Mouse (Mus musculus) MEL (cell line): ENCODE measurements around the gene Vmn2r2. TPM values are rescaled to one million over a fixed set of nuclear protein-coding genes. Genes with fewer than 3 reads are reported as not detected.

Source experiments
- DNase-seq: peaks from one replicate; pipeline ENCODE4 v3.0.0; 2011; ENCODE audit warnings: low read depth, low spot score
- H3K27ac ChIP-seq: 2 replicates; pipeline ENCODE4 v1.5.1; 2012; ENCODE audit warnings: low read depth, mild to moderate bottlenecking, control low read depth, low read length, moderate library complexity; ENCODE audit not compliant: control insufficient read depth
- H3K27me3 ChIP-seq, 2 experiments: fragments of 150-350 bp in 1 of 2; sonication (generic) in 1 of 2; 2 replicates each; pipeline ENCODE4 v1.6.1; 2012; ENCODE audit warnings: low read length in 2 of 2, mild to moderate bottlenecking in 2 of 2, improper control_type of control experiment in 1 of 2, moderate library complexity in 1 of 2; ENCODE audit not compliant: insufficient read depth in 2 of 2, control insufficient read depth in 1 of 2
- H3K36me3 ChIP-seq, 2 experiments: 2 replicates each; pipeline ENCODE4 v1.6.1; 2012 to 2014; ENCODE audit warnings: low read length in 2 of 2, improper control_type of control experiment in 1 of 2, inconsistent platforms in 1 of 2, mild to moderate bottlenecking in 1 of 2; ENCODE audit not compliant: insufficient read depth in 2 of 2, control insufficient read depth in 1 of 2
- H3K4me1 ChIP-seq, 2 experiments: fragments of 150-350 bp in 1 of 2; sonication (generic) in 1 of 2; 2 replicates each; pipeline ENCODE4 v1.6.1; 2012; ENCODE audit warnings: low read length in 2 of 2, improper control_type of control experiment in 1 of 2, mild to moderate bottlenecking in 1 of 2; ENCODE audit not compliant: insufficient read depth in 2 of 2, control insufficient read depth in 1 of 2
- H3K4me3 ChIP-seq, 2 experiments: fragments of 150-350 bp in 1 of 2; sonication (generic) in 1 of 2; 2 replicates each; pipeline ENCODE4 v1.5.1; 2012; ENCODE audit warnings: low read depth in 2 of 2, low read length in 2 of 2, mild to moderate bottlenecking in 2 of 2, moderate library complexity in 2 of 2, control low read depth in 1 of 2, improper control_type of control experiment in 1 of 2; ENCODE audit not compliant: control insufficient read depth in 1 of 2, insufficient read depth in 1 of 2
- H3K79me2 ChIP-seq: 2 replicates; pipeline ENCODE4 v1.6.1; 2012; ENCODE audit warnings: mild to moderate bottlenecking, low read length, moderate library complexity; ENCODE audit not compliant: control insufficient read depth, poor library complexity, insufficient read depth
- H3K9ac ChIP-seq: 2 replicates; pipeline ENCODE4 v1.6.1; 2012; ENCODE audit warnings: low read depth, mild to moderate bottlenecking, control low read depth, low read length, moderate library complexity; ENCODE audit not compliant: control insufficient read depth, poor library complexity, severe bottlenecking
- H3K9me3 ChIP-seq: fragments of 150-350 bp; sonication (generic); replicated peaks from 2 replicates; pipeline ENCODE4 v1.6.1; 2012; ENCODE audit warnings: mild to moderate bottlenecking, low read length, improper control_type of control experiment, moderate library complexity; ENCODE audit not compliant: insufficient read depth
- BHLHE40 ChIP-seq: IDR thresholded peaks from 2 replicates; pipeline ENCODE4 v1.6.1; 2012; ENCODE audit warnings: low read depth, mild to moderate bottlenecking, inconsistent platforms, low read length, improper control_type of control experiment, borderline replicate concordance
- CHD1 ChIP-seq: IDR thresholded peaks from 2 replicates; pipeline ENCODE4 v1.6.1; 2012; ENCODE audit warnings: low read depth, mild to moderate bottlenecking, inconsistent platforms, low read length, improper control_type of control experiment
- CTCF ChIP-seq, 3 experiments: IDR thresholded peaks in 2 of 3; conservative IDR thresholded peaks in 1 of 3; 2 replicates each; pipeline ENCODE4 v1.5.1; 2011 to 2012; ENCODE audit warnings: low read length in 3 of 3, low read depth in 2 of 3, mild to moderate bottlenecking in 2 of 3, improper control_type of control experiment in 1 of 3, inconsistent platforms in 1 of 3, mixed read lengths in 1 of 3, moderate library complexity in 1 of 3; ENCODE audit not compliant: control insufficient read depth in 1 of 3, insufficient read depth in 1 of 3, poor library complexity in 1 of 3, severe bottlenecking in 1 of 3
- E2F4 ChIP-seq: IDR thresholded peaks from 2 replicates; pipeline ENCODE4 v1.6.1; 2011; ENCODE audit warnings: low read depth, low read length, improper control_type of control experiment, borderline replicate concordance
- ELF1 ChIP-seq: IDR thresholded peaks from 2 replicates; pipeline ENCODE4 v1.6.1; 2014; ENCODE audit warnings: low read depth, mild to moderate bottlenecking, inconsistent platforms, low read length, improper control_type of control experiment, moderate library complexity
- EP300 ChIP-seq, 2 experiments: IDR thresholded peaks; 2 replicates each; pipeline ENCODE4 v1.6.1; 2011; ENCODE audit warnings: improper control_type of control experiment in 2 of 2, low read length in 2 of 2, low read depth in 1 of 2, mild to moderate bottlenecking in 1 of 2
- ETS1 ChIP-seq: IDR thresholded peaks from 2 replicates; pipeline ENCODE4 v1.6.1; 2012; ENCODE audit warnings: low read depth, mild to moderate bottlenecking, inconsistent platforms, low read length, improper control_type of control experiment, moderate library complexity
- GABPA ChIP-seq: IDR thresholded peaks from 2 replicates; pipeline ENCODE4 v1.6.1; 2012; ENCODE audit warnings: low read depth, mild to moderate bottlenecking, inconsistent platforms, low read length, improper control_type of control experiment, moderate library complexity
- HCFC1 ChIP-seq: IDR thresholded peaks from 2 replicates; pipeline ENCODE4 v1.6.1; 2012; ENCODE audit warnings: low read depth, mild to moderate bottlenecking, inconsistent platforms, low read length, improper control_type of control experiment, moderate library complexity
- KAT2A ChIP-seq: conservative IDR thresholded peaks from 2 replicates; pipeline ENCODE4 v1.6.1; 2012; ENCODE audit warnings: low read depth, low read length, improper control_type of control experiment, inconsistent platforms
- MAFK ChIP-seq: IDR thresholded peaks from 2 replicates; pipeline ENCODE4 v1.6.1; 2011; ENCODE audit warnings: low read depth, mild to moderate bottlenecking, low read length, improper control_type of control experiment, borderline replicate concordance
- MYB ChIP-seq: IDR thresholded peaks from 2 replicates; pipeline ENCODE4 v1.6.1; 2011; ENCODE audit warnings: mild to moderate bottlenecking, low read depth, low read length, improper control_type of control experiment
- MYC ChIP-seq: IDR thresholded peaks from 2 replicates; pipeline ENCODE4 v1.6.1; 2011; ENCODE audit warnings: low read depth, mild to moderate bottlenecking, low read length, improper control_type of control experiment, moderate library complexity
- NELFE ChIP-seq: IDR thresholded peaks from 2 replicates; pipeline ENCODE4 v1.6.1; 2011; ENCODE audit warnings: low read depth, low read length, improper control_type of control experiment
- RAD21 ChIP-seq: IDR thresholded peaks from 2 replicates; pipeline ENCODE4 v1.6.1; 2011; ENCODE audit warnings: mild to moderate bottlenecking, low read depth, low read length, improper control_type of control experiment
- TAL1 ChIP-seq: IDR thresholded peaks from 2 replicates; pipeline ENCODE4 v1.6.1; 2012; ENCODE audit warnings: mild to moderate bottlenecking, inconsistent platforms, low read length, moderate library complexity, mixed read lengths
- USF2 ChIP-seq, 2 experiments: IDR thresholded peaks; 2 replicates each; pipeline ENCODE4 v1.6.1; 2011 to 2012; ENCODE audit warnings: improper control_type of control experiment in 2 of 2, low read length in 2 of 2, borderline replicate concordance in 1 of 2, inconsistent platforms in 1 of 2, low read depth in 1 of 2, mild to moderate bottlenecking in 1 of 2; ENCODE audit not compliant: insufficient read depth in 1 of 2
- ZMIZ1 ChIP-seq: IDR thresholded peaks from 2 replicates; pipeline ENCODE4 v1.6.1; 2012; ENCODE audit warnings: low read depth, mild to moderate bottlenecking, inconsistent platforms, low read length, improper control_type of control experiment, moderate library complexity
- polyA plus RNA-seq, 2 experiments: library from polyadenylated mRNA; stranded (reverse) in 1 of 2; unstranded in 1 of 2; fragments of >175 nt in 1 of 2; fragments of >200 nt in 1 of 2; gene quantifications; 2 replicates each; pipeline versions ENCODE4 v1.2.1 to v1.2.4; 2012; ENCODE audit warnings: low replicate concordance in 2 of 2, low read depth in 1 of 2; ENCODE audit not compliant: insufficient read length in 2 of 2, insufficient read depth in 1 of 2, missing spikeins in 1 of 2
- total RNA-seq: library from RNA; depleted of rRNA; stranded (reverse); fragments of 300-350 nt; gene quantifications from 2 replicates; pipeline ENCODE4 v1.2.3, GENCODE M21; 2012; rRNA removed

Gene Vmn2r2
- total and polyA plus RNA-seq, 3 experiments = not detected

DNA sequence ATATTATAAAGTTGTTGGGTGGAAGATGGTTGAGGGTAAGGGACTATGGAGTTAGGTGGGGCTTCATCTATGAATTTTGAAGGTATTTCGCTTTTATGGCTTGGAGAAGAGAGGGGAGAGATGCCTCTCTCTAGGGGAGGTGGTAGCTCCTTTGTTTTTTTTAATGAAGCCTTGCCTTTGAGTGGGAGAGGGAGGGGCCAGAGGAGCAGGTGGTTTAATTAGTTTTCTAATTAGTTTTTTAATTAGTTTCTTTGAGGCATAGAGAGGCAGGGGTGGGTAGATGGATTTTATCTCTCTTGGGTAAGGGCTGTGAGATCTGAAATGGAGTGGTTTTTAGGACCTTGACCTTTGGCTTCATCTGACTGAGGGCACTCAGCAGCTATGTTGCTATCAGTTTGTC lies 29.0 kb downstream of the Vmn2r2 start:
- no peaks in the 10 kb centered on the region for H3K4me1 ChIP-seq
- no peaks in the 10 kb centered on the region for H3K36me3 ChIP-seq
- DNase-seq = no peak
- no peaks in the 10 kb centered on the region for H3K9me3 ChIP-seq
- H3K27me3 ChIP-seq = no peaks in the 10 kb centered on the region
- no peak overlapping the region for H3K27ac ChIP-seq
- H3K79me2 ChIP-seq = no peaks in the 10 kb centered on the region
- TF ChIP-seq MYC (no peak), CHD1 (no peak), ZMIZ1 (no peak), ETS1 (no peak), MYB (no peak), GABPA (no peak), HCFC1 (no peak)
- H3K9ac ChIP-seq = no peak overlapping the region
- H3K4me3 ChIP-seq = no peak overlapping the region

DNA sequence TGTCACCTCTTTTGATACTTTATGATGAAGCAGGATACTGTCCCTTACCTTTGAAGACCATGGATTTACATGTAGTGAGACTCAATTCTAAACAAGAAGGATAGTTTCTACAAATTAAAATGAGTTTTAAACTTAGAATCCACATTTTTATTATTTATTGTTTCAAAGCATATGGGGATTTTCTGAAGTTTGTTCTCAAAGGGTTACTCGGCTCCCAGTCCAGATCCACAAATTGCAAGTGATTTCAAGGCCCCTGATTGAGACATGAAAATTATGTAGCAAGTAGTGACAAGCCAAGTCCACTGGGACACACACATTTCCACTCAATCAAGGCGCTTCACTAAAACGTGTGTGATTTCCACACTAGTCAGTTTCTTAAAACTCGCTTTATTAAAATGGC lies 60.5 kb downstream of the Vmn2r2 start, which contains the start of gene Vmn2r1:
Gene Vmn2r1, plus strand, starts transcription at position 301 of the 400 bp plus-strand sequence.
- no peaks in the 10 kb centered on the region for H3K36me3 ChIP-seq
- no peak for DNase-seq
- no peaks in the 10 kb centered on the region for H3K79me2 ChIP-seq
- 0 out of 4 replicates have a peak, but pooled peaks cover 0 to 2% of the 10 kb centered on the region in 2 experiments for H3K27me3 ChIP-seq
- TF ChIP-seq CTCF (IDR thresholded peaks at IDR 0.05 in 2 of 3, conservative IDR thresholded peaks at IDR 0.05 in 1 of 3; ENCODE audit: control insufficient read depth in 1 of 3, insufficient read depth in 1 of 3, low read depth in 2 of 3, low read length in 3 of 3, poor library complexity in 1 of 3, severe bottlenecking in 1 of 3) (no peak), GABPA (no peak), RAD21 (no peak), USF2 (IDR thresholded peaks at IDR 0.05; ENCODE audit: borderline replicate concordance in 1 of 2, insufficient read depth in 1 of 2, low read depth in 1 of 2, low read length in 2 of 2) (no peak), NELFE (no peak), BHLHE40 (no peak), MYC (no peak), HCFC1 (no peak), CHD1 (no peak), MAFK (no peak), TAL1 (no peak), KAT2A (no peak), ELF1 (no peak), EP300 (IDR thresholded peaks at IDR 0.05; ENCODE audit: low read depth in 1 of 2, low read length in 2 of 2) (no peak), ETS1 (no peak), ZMIZ1 (no peak), E2F4 (no peak)
- TF ChIP-seq, all 39 proteins: peak for 0
- no peaks in the 10 kb centered on the region for H3K4me1 ChIP-seq
- no peak within 1 kb of the TSS for H3K27ac ChIP-seq
- no peak within 1 kb of the TSS for H3K4me3 ChIP-seq
- H3K9ac ChIP-seq = no peak within 1 kb of the TSS
- no peaks in the 10 kb centered on the region for H3K9me3 ChIP-seq

Other genes starting within 250 kb of the Vmn2r2 start
- gene Plch1, start 242.5 kb downstream of the Vmn2r2 start, total RNA-seq = 0.13 and 0.23 TPM in 2 replicates
- under 1 TPM in 1 of 2 experiments, not detected in 1; 0.01 TPM for gene Plch1, start 242.5 kb downstream of the Vmn2r2 start, polyA plus RNA-seq
- 3.9 and 4.0 TPM in 2 replicates for gene E130311K13Rik, start 212.5 kb downstream of the Vmn2r2 start, total RNA-seq
- 1 to 10 TPM in 1 of 2 experiments, not detected in 1; 3.9 TPM for gene E130311K13Rik, start 212.5 kb downstream of the Vmn2r2 start, polyA plus RNA-seq
- 27.7 and 31.3 TPM in 2 replicates for gene Slc33a1, start 177.2 kb downstream of the Vmn2r2 start, total RNA-seq
- 100 to 1,000 TPM in 1 of 2 experiments, 10 to 100 TPM in 1; 27.2 to 123 TPM for gene Slc33a1, start 177.2 kb downstream of the Vmn2r2 start, polyA plus RNA-seq
- gene Gmps, start 165.8 kb downstream of the Vmn2r2 start, total RNA-seq = 40.4 and 41.8 TPM in 2 replicates
- 10 to 100 TPM; 31.6 to 59.3 TPM for gene Gmps, start 165.8 kb downstream of the Vmn2r2 start, polyA plus RNA-seq
- gene Vmn2r1, start 60.4 kb downstream of the Vmn2r2 start, total RNA-seq = not detected in 2 replicates
- under 1 TPM in 1 of 2 experiments, not detected in 1; 0.01 TPM for gene Vmn2r1, start 60.4 kb downstream of the Vmn2r2 start, polyA plus RNA-seq
- gene Vmn2r3, start 147.8 kb upstream of the Vmn2r2 start, total RNA-seq = not detected in 2 replicates
- gene Vmn2r3, start 147.8 kb upstream of the Vmn2r2 start, polyA plus RNA-seq = under 1 TPM in 1 of 2 experiments, not detected in 1; 0.17 TPM